Mouse (Mus musculus) megakaryocyte, embryonic 14.5 days (primary cell): ENCODE measurements around the gene Snrpc.

ENCODE experiments used
- FLI1 ChIP-seq: IDR thresholded peaks from 2 replicates; pipeline ENCODE4 v1.6.1; 2012; ENCODE audit warnings: low read length, inconsistent platforms, mixed read lengths
- GATA1 ChIP-seq: IDR thresholded peaks from 3 replicates; pipeline ENCODE4 v1.6.1; 2012; ENCODE audit warnings: mixed read lengths, low read length, inconsistent platforms, borderline replicate concordance

- TF ChIP-seq GATA1 (no peak), FLI1 (no peak)
Observed at GRCm38 (mm10) chr17:27793144-27793543, 44.8 kb upstream of the Snrpc start.
